Mouse (Mus musculus) heart, postnatal 36 days (tissue): ENCODE results near the gene Uck2. TPM values are rescaled to one million over a fixed set of nuclear protein-coding genes. Genes with fewer than 3 reads are reported as not detected.

Experiments
- DNase-seq, 2 experiments: peaks; one replicate each; pipeline ENCODE4 v3.0.0; 2021 to 2022
- intact Hi-C: fragments of 180-260 bp; cut with DNase I; formaldehyde crosslinking; loops from one replicate; pipeline ENCODE4 v1.15.1; 2025
- microRNA-seq, 2 experiments: library from miRNA; unstranded; fragments of <30 nt; microRNA quantifications; one replicate each; pipeline ENCODE4 v1.2.0; 2021; ENCODE audit warnings: borderline number of aligned reads in 2 of 2
- total RNA-seq, 2 experiments: library from RNA; stranded (reverse); gene quantifications; 2 replicates each; pipeline ENCODE4 v1.2.3; 2021

Gene Uck2
- total RNA-seq, 2 experiments from 2014 or later = 52.8 to 54.2 TPM

DNA sequence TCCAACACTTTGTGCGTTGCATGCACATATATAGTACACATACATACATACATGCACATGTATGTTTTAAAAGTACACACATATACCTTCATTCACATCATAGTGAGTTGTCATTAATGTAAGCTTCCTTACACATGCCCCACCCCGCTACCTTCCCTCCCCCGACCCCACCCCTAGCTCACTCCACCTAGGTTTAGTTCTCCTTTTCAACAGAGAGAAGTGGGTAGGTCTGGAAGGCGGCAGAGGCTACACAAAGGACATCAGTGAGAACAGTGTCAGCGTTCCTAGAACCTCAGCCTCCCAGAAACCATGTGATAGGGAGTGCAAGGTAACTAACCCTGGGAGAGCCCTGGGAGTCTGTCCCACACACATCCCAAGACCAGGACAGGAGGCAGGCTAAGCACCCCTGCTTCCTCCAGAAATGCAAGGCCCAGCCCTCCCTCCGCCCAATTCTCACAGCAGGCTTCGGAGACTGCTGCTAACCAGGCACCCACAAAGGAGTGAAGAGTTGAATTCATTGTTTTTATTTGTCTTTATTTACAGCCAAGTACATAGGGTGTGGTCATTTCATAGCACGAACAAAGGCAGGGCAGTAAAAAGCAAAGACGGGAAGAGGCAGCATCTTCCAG, 62.6 kb downstream of the Uck2 start:
- intact Hi-C loops = loop anchor here (10.0 kb wide), 1 partner anchor 422 kb away; no protein-coding TSS in a partner anchor
- no peak for DNase-seq

DNA sequence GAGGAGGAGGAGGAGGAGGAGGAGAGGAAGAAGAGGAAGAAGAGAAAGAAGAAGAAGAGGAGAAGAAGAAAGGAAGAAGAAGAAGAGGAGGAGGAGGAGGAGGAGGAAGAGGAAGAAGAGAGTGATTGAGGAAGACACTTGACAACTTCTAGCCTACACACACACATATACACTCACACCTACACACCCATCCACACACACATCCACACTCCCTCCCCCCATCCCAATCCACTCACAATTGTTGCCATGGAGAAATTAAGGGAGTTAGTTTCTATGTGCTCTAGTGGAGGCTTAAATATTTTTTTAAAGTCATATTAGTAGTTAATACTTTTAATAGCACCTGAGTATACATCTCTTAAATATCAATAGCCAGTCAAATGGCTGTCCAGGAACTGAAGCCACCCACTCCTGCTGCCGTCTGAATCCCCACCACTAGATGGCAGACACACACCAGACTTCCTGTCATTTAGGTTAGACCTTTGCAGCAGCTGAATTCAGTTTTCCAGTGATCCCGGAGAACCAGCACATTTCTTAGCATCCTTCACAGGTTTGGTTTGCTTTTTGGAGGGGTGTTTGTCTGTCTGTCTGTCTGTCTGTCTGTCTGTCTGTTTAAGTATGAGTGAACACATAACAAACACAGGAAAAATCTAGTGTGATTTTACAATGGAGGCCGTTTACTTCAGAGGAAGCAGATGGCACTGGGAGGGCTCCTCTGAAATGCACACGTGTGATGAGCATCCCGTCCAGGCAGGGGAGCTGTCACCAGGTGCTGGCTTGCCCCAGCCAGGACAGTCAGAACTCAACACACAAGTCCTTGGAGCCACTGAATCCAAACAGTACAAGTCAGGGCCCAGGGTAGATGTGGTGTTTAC, 64.6 kb downstream of the Uck2 start:
- intact Hi-C loops = loop anchor here (1.0 to 10.0 kb wide), 4 partner anchors 64 to 424 kb away; partner anchors contain the start of gene Uck2

DNA sequence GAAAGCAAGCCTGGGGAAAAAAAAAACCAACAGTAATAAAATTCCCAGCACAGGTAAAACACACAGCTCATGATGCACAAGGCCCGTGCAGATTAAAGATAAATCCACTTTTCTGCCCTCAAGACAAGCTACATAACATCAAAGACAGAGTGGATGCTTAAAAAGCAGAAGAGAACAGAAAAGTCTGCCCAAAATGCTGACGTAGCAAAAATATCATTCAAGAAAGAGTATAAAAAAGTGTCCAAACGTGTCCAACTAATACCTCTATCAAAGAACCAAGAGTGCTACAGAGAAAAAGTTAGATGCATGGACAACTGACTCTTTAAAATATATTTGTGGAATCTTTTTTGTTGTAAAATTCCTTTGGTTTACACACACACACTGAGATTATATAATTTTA, 69.7 kb downstream of the Uck2 start:
- intact Hi-C loops = no loop called here
- no peak for DNase-seq

More for the DNA sequence above, 64.6 kb downstream of the Uck2 start:
- DNase-seq = peak; percentile 83 to 86

DNA sequence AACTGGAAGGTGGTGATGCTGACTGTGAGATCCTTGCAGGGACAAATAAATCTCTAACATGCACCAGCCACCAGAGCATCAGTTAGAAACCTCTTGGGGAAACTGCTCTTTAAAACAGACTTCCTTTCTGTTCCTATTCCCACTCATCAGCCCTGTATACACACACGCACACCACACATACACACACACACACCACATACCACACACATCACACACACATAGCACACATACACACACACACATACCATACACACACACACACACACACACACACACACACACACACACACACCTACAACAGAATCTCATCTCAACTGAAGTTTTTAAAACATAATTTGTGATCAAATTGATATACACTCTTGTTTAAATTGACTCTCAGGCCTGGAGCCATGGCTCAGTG, 72.4 kb downstream of the Uck2 start:
- no peak for DNase-seq
- intact Hi-C loops = loop anchor here (1.0 to 5.0 kb wide), 3 partner anchors 210 to 474 kb away; partner anchors contain the start of gene Fam78b

DNA sequence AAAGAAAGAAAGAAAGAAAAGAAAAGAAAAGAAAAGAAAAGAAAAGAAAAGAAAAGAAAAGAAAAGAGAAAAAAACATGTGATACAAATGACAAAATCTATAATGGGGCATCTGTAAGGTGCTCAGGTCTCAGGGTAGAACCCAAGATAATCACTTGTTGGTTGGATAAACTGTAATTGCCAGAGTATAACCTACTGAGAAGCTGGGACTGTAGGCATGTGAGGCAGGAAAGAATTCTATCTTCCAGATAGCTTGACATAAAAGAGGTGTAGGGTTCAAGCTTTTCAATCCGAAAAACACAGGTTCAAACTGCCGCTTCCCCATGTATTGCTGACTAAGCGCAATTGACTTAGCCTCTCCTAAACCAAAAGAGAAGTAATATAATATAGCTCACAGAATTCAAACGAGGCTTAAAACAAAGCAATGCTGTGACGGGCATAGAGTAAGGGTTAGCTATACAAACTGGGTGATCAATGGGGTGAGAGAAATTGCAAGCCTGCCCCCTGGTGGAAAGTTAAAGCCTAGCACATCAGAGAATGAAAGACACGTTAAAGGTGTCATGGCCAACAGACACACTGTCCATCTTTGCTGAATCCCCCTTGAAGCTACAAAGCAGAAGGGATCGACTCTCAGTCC, 73.0 kb downstream of the Uck2 start:
- intact Hi-C loops = loop anchor here (1.0 to 5.0 kb wide), 3 partner anchors 210 to 474 kb away; partner anchors contain the start of gene Fam78b
- DNase-seq = peak; percentile 54 to 67

- intact Hi-C loops = no loop called here
- no peak for DNase-seq
Measured at GRCm38 (mm10) chr1:167208816-167209215, 76.3 kb downstream of the Uck2 start.

GRCm38 (mm10) chr1:167205177-167205750, 79.9 kb downstream of the Uck2 start:
- no peak for DNase-seq
- intact Hi-C loops = no loop called here

GRCm38 (mm10) chr1:167204421-167204820, 80.7 kb downstream of the Uck2 start:
- intact Hi-C loops = no loop called here
- no peak for DNase-seq

GRCm38 (mm10) chr1:167194766-167195165, 90.4 kb downstream of the Uck2 start:
- no peak for DNase-seq
- intact Hi-C loops = no loop called here

- intact Hi-C loops = no loop called here
- DNase-seq = no peak
Measured at GRCm38 (mm10) chr1:167187791-167188190, 97.3 kb downstream of the Uck2 start.

GRCm38 (mm10) chr1:167181919-167182616, 103.1 kb downstream of the Uck2 start:
- intact Hi-C loops = no loop called here
- DNase-seq = no peak

Small RNAs within 50 kb of the gene (microRNA-seq; reads per million reads assigned to microRNA genes)
- gene Mir6347 = 0 reads per million in 2 experiments

Other genes with a start within 250 kb of the Uck2 start
- 10 to 100 TPM; 87.5 to 93.7 TPM for gene Tmco1, start 23.1 kb upstream of the Uck2 start, total RNA-seq
- 10 to 100 TPM; 22.9 to 24.4 TPM for gene Aldh9a1, start 64.7 kb upstream of the Uck2 start, total RNA-seq
- 100 to 1,000 TPM; 324 to 329 TPM for gene Mgst3, start 108.5 kb upstream of the Uck2 start, total RNA-seq
- gene Lrrc52, start 181.5 kb upstream of the Uck2 start, total RNA-seq = 1 to 10 TPM; 1.2 to 1.4 TPM